Mouse (Mus musculus) E14TG2a.4 (cell line): ENCODE data around the gene Inppl1.

ENCODE experiments used
- CTCF ChIP-seq: conservative IDR thresholded peaks from 2 replicates; pipeline ENCODE4 v1.5.1; 2014; ENCODE audit warnings: low read length
- NANOG ChIP-seq: IDR thresholded peaks from 2 replicates; pipeline ENCODE4 v1.6.1; 2014; ENCODE audit warnings: borderline replicate concordance, low read length, mixed read lengths
- POU5F1 ChIP-seq: IDR thresholded peaks from 2 replicates; pipeline ENCODE4 v1.6.1; 2014; ENCODE audit warnings: low read length, borderline replicate concordance

- TF ChIP-seq CTCF: no peak
- no peak for TF ChIP-seq POU5F1
- TF ChIP-seq NANOG: no peak
Measured at GRCm38 (mm10) chr7:101866491-101867265, 28.6 kb upstream of the Inppl1 start.
